Mouse (Mus musculus) MEL (cell line): ENCODE results near the gene Spata1. TPM values are rescaled to one million over a fixed set of nuclear protein-coding genes. Genes with fewer than 3 reads are reported as not detected.

ENCODE experiments used
- DNase-seq: peaks from one replicate; pipeline ENCODE4 v3.0.0; 2011; ENCODE audit warnings: low read depth, low spot score
- H3K27ac ChIP-seq: 2 replicates; pipeline ENCODE4 v1.5.1; 2012; ENCODE audit warnings: low read depth, mild to moderate bottlenecking, control low read depth, low read length, moderate library complexity; ENCODE audit not compliant: control insufficient read depth
- H3K27me3 ChIP-seq, 2 experiments: fragments of 150-350 bp in 1 of 2; sonication (generic) in 1 of 2; 2 replicates each; pipeline ENCODE4 v1.6.1; 2012; ENCODE audit warnings: low read length in 2 of 2, mild to moderate bottlenecking in 2 of 2, improper control_type of control experiment in 1 of 2, moderate library complexity in 1 of 2; ENCODE audit not compliant: insufficient read depth in 2 of 2, control insufficient read depth in 1 of 2
- H3K36me3 ChIP-seq, 2 experiments: 2 replicates each; pipeline ENCODE4 v1.6.1; 2012 to 2014; ENCODE audit warnings: low read length in 2 of 2, improper control_type of control experiment in 1 of 2, inconsistent platforms in 1 of 2, mild to moderate bottlenecking in 1 of 2; ENCODE audit not compliant: insufficient read depth in 2 of 2, control insufficient read depth in 1 of 2
- H3K4me1 ChIP-seq, 2 experiments: fragments of 150-350 bp in 1 of 2; sonication (generic) in 1 of 2; 2 replicates each; pipeline ENCODE4 v1.6.1; 2012; ENCODE audit warnings: low read length in 2 of 2, improper control_type of control experiment in 1 of 2, mild to moderate bottlenecking in 1 of 2; ENCODE audit not compliant: insufficient read depth in 2 of 2, control insufficient read depth in 1 of 2
- H3K4me3 ChIP-seq, 2 experiments: fragments of 150-350 bp in 1 of 2; sonication (generic) in 1 of 2; 2 replicates each; pipeline ENCODE4 v1.5.1; 2012; ENCODE audit warnings: low read depth in 2 of 2, low read length in 2 of 2, mild to moderate bottlenecking in 2 of 2, moderate library complexity in 2 of 2, control low read depth in 1 of 2, improper control_type of control experiment in 1 of 2; ENCODE audit not compliant: control insufficient read depth in 1 of 2, insufficient read depth in 1 of 2
- H3K79me2 ChIP-seq: 2 replicates; pipeline ENCODE4 v1.6.1; 2012; ENCODE audit warnings: mild to moderate bottlenecking, low read length, moderate library complexity; ENCODE audit not compliant: control insufficient read depth, poor library complexity, insufficient read depth
- H3K9ac ChIP-seq: 2 replicates; pipeline ENCODE4 v1.6.1; 2012; ENCODE audit warnings: low read depth, mild to moderate bottlenecking, control low read depth, low read length, moderate library complexity; ENCODE audit not compliant: control insufficient read depth, poor library complexity, severe bottlenecking
- H3K9me3 ChIP-seq: fragments of 150-350 bp; sonication (generic); replicated peaks from 2 replicates; pipeline ENCODE4 v1.6.1; 2012; ENCODE audit warnings: mild to moderate bottlenecking, low read length, improper control_type of control experiment, moderate library complexity; ENCODE audit not compliant: insufficient read depth
- BHLHE40 ChIP-seq: IDR thresholded peaks from 2 replicates; pipeline ENCODE4 v1.6.1; 2012; ENCODE audit warnings: low read depth, mild to moderate bottlenecking, inconsistent platforms, low read length, improper control_type of control experiment, borderline replicate concordance
- CHD2 ChIP-seq: IDR thresholded peaks from 2 replicates; pipeline ENCODE4 v1.6.1; 2011; ENCODE audit warnings: low read length, improper control_type of control experiment
- CTCF ChIP-seq, 3 experiments: IDR thresholded peaks in 2 of 3; conservative IDR thresholded peaks in 1 of 3; 2 replicates each; pipeline ENCODE4 v1.5.1; 2011 to 2012; ENCODE audit warnings: low read length in 3 of 3, low read depth in 2 of 3, mild to moderate bottlenecking in 2 of 3, improper control_type of control experiment in 1 of 3, inconsistent platforms in 1 of 3, mixed read lengths in 1 of 3, moderate library complexity in 1 of 3; ENCODE audit not compliant: control insufficient read depth in 1 of 3, insufficient read depth in 1 of 3, poor library complexity in 1 of 3, severe bottlenecking in 1 of 3
- ELF1 ChIP-seq: IDR thresholded peaks from 2 replicates; pipeline ENCODE4 v1.6.1; 2014; ENCODE audit warnings: low read depth, mild to moderate bottlenecking, inconsistent platforms, low read length, improper control_type of control experiment, moderate library complexity
- EP300 ChIP-seq, 2 experiments: IDR thresholded peaks; 2 replicates each; pipeline ENCODE4 v1.6.1; 2011; ENCODE audit warnings: improper control_type of control experiment in 2 of 2, low read length in 2 of 2, low read depth in 1 of 2, mild to moderate bottlenecking in 1 of 2
- ETS1 ChIP-seq: IDR thresholded peaks from 2 replicates; pipeline ENCODE4 v1.6.1; 2012; ENCODE audit warnings: low read depth, mild to moderate bottlenecking, inconsistent platforms, low read length, improper control_type of control experiment, moderate library complexity
- HCFC1 ChIP-seq: IDR thresholded peaks from 2 replicates; pipeline ENCODE4 v1.6.1; 2012; ENCODE audit warnings: low read depth, mild to moderate bottlenecking, inconsistent platforms, low read length, improper control_type of control experiment, moderate library complexity
- KAT2A ChIP-seq: conservative IDR thresholded peaks from 2 replicates; pipeline ENCODE4 v1.6.1; 2012; ENCODE audit warnings: low read depth, low read length, improper control_type of control experiment, inconsistent platforms
- MAFK ChIP-seq: IDR thresholded peaks from 2 replicates; pipeline ENCODE4 v1.6.1; 2011; ENCODE audit warnings: low read depth, mild to moderate bottlenecking, low read length, improper control_type of control experiment, borderline replicate concordance
- MAZ ChIP-seq: IDR thresholded peaks from 2 replicates; pipeline ENCODE4 v1.6.1; 2012; ENCODE audit warnings: low read depth, mild to moderate bottlenecking, inconsistent platforms, low read length, improper control_type of control experiment
- MYC ChIP-seq: IDR thresholded peaks from 2 replicates; pipeline ENCODE4 v1.6.1; 2011; ENCODE audit warnings: low read depth, mild to moderate bottlenecking, low read length, improper control_type of control experiment, moderate library complexity
- SIN3A ChIP-seq: IDR thresholded peaks from 2 replicates; pipeline ENCODE4 v1.6.1; 2012; ENCODE audit warnings: low read length, improper control_type of control experiment, inconsistent platforms
- TAL1 ChIP-seq: IDR thresholded peaks from 2 replicates; pipeline ENCODE4 v1.6.1; 2012; ENCODE audit warnings: mild to moderate bottlenecking, inconsistent platforms, low read length, moderate library complexity, mixed read lengths
- TCF12 ChIP-seq: IDR thresholded peaks from 2 replicates; pipeline ENCODE4 v1.6.1; 2014; ENCODE audit warnings: low read depth, mild to moderate bottlenecking, inconsistent platforms, low read length, improper control_type of control experiment, moderate library complexity
- USF1 ChIP-seq: IDR thresholded peaks from 2 replicates; pipeline ENCODE4 v1.6.1; 2014; ENCODE audit warnings: low read depth, mild to moderate bottlenecking, inconsistent platforms, low read length, improper control_type of control experiment, moderate library complexity
- ZKSCAN1 ChIP-seq: IDR thresholded peaks from 2 replicates; pipeline ENCODE4 v1.6.1; 2012; ENCODE audit warnings: low read depth, mild to moderate bottlenecking, inconsistent platforms, low read length, improper control_type of control experiment, moderate library complexity
- ZNF384 ChIP-seq: IDR thresholded peaks from 2 replicates; pipeline ENCODE4 v1.6.1; 2012; ENCODE audit warnings: low read depth, mild to moderate bottlenecking, inconsistent platforms, low read length, improper control_type of control experiment
- polyA plus RNA-seq, 2 experiments: library from polyadenylated mRNA; stranded (reverse) in 1 of 2; unstranded in 1 of 2; fragments of >175 nt in 1 of 2; fragments of >200 nt in 1 of 2; gene quantifications; 2 replicates each; pipeline versions ENCODE4 v1.2.1 to v1.2.4; 2012; ENCODE audit warnings: low replicate concordance in 2 of 2, low read depth in 1 of 2; ENCODE audit not compliant: insufficient read length in 2 of 2, insufficient read depth in 1 of 2, missing spikeins in 1 of 2
- total RNA-seq: library from RNA; depleted of rRNA; stranded (reverse); fragments of 300-350 nt; gene quantifications from 2 replicates; pipeline ENCODE4 v1.2.3, GENCODE M21; 2012

Spata1 gene
- total and polyA plus RNA-seq, 3 experiments, result 1.1 to 1.9 TPM; not detected in 1

- no peak for TF ChIP-seq MAFK
Observed at GRCm38 (mm10) chr3:146448372-146448771, 51.2 kb downstream of the Spata1 start (continued).

- H3K9ac ChIP-seq, result no peak overlapping the region
- peaks cover 0 to 8% of the 10 kb centered on the region in 2 experiments; a peak in 2 of 4 replicates for H3K36me3 ChIP-seq
- TF ChIP-seq BHLHE40, result no peak
- no peaks in the 10 kb centered on the region for H3K9me3 ChIP-seq
- H3K4me3 ChIP-seq, result no peak overlapping the region
- no peaks in the 10 kb centered on the region for H3K79me2 ChIP-seq
- no peak for DNase-seq
- H3K4me1 ChIP-seq, result peaks cover 0 to 11% of the 10 kb centered on the region in 2 experiments; a peak in 3 of 4 replicates
- H3K27me3 ChIP-seq, result no peaks in the 10 kb centered on the region
- H3K27ac ChIP-seq, result no peak overlapping the region
Observed at GRCm38 (mm10) chr3:146447598-146447997, 52.0 kb downstream of the Spata1 start.

GRCm38 (mm10) chr3:146447156-146447555 lies 52.4 kb downstream of the Spata1 start:
- no peak overlapping the region for H3K4me3 ChIP-seq
- DNase-seq, result no peak
- peaks cover 0 to 11% of the 10 kb centered on the region in 2 experiments; a peak in 3 of 4 replicates for H3K4me1 ChIP-seq
- no peaks in the 10 kb centered on the region for H3K79me2 ChIP-seq
- no peak overlapping the region for H3K9ac ChIP-seq
- H3K36me3 ChIP-seq, result peaks cover 0 to 8% of the 10 kb centered on the region in 2 experiments; a peak in 2 of 4 replicates
- no peaks in the 10 kb centered on the region for H3K9me3 ChIP-seq
- H3K27ac ChIP-seq, result no peak overlapping the region
- H3K27me3 ChIP-seq, result no peaks in the 10 kb centered on the region
- no peak for TF ChIP-seq MYC
- TF ChIP-seq SIN3A, result no peak
- TF ChIP-seq, all 39 proteins: peak for 0

- Histone ChIP-seq H3K9ac (no peak overlapping the region), H3K36me3 (peaks cover 0 to 2% of the 10 kb centered on the region in 2 experiments; a peak in 2 of 4 replicates), H3K27me3 (no peaks in the 10 kb centered on the region), H3K4me1 (peaks cover 0 to 4% of the 10 kb centered on the region in 2 experiments; a peak in 1 of 4 replicates), H3K79me2 (no peaks in the 10 kb centered on the region)
- TF ChIP-seq USF1, result no peak
- no peak for TF ChIP-seq EP300 (IDR thresholded peaks at IDR 0.05; ENCODE audit: low read depth in 1 of 2, low read length in 2 of 2)
- TF ChIP-seq CHD2, result no peak
- TF ChIP-seq TAL1, result no peak
- TF ChIP-seq MAZ, result no peak
- no peak for TF ChIP-seq KAT2A
- no peak for TF ChIP-seq ELF1
- no peak for TF ChIP-seq ZKSCAN1
- no peak for TF ChIP-seq ZNF384
- no peak for TF ChIP-seq ETS1
- TF ChIP-seq MYC, result no peak
- TF ChIP-seq TCF12, result no peak
- TF ChIP-seq HCFC1, result no peak
- TF ChIP-seq CTCF (IDR thresholded peaks at IDR 0.05 in 2 of 3, conservative IDR thresholded peaks at IDR 0.05 in 1 of 3; ENCODE audit: control insufficient read depth in 1 of 3, insufficient read depth in 1 of 3, low read depth in 2 of 3, low read length in 3 of 3, poor library complexity in 1 of 3, severe bottlenecking in 1 of 3), result no peak
- TF ChIP-seq, all 39 proteins: peak for 0
- no peaks in the 10 kb centered on the region for H3K9me3 ChIP-seq
- no peak for DNase-seq
- no peak overlapping the region for H3K4me3 ChIP-seq
- H3K27ac ChIP-seq, result no peak overlapping the region
Observed at GRCm38 (mm10) chr3:146444880-146445279, 54.7 kb downstream of the Spata1 start.
